Mouse (Mus musculus): ENCODE data around the gene Olfr155. TPM values are rescaled to one million over a fixed set of nuclear protein-coding genes. Genes with fewer than 3 reads are reported as not detected.

Gene Olfr155
- total RNA-seq (2021), result not detected

- no peak for DNase-seq (ENCODE audit: low spot score in 2 of 2)
- intact Hi-C loops (cut with DNase I), result no loop called here
These were observed at the start of gene Olfr155 for GRCm38 (mm10) chr4:43851265-43851664. TSS of gene Olfr155 (plus strand) at chr4:43851565.

DNA sequence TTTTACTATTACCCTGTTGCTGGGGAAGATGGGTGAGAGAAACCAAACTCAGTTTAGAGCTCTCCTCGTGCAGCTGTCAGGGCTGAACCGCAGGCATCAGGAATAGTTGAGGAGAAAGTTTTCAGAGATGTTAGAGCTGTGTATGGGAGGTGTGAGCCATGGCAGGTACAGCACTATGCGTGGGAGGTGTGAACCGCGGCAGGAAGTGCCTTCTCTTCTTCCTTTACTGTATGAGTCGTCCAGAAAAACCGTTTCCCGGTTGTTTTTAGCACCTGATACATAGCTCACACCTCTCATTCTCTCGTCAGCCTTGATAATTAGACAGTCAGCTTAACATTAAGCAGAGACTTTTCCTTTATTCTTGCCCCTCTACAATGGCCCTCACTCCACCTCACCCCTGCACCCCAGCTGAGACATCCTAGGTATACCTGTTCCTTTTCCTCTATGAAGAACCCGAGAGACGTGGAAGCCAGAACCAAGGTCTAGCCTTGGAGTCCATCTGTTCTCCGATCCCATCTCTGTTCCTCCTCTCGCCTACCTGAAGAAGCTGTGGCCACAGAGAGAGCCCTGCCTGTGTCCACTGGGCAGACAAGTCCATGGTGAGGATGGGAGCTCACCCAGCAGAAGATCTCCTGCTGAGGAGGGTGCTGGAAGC lies 28.3 kb upstream of the Olfr155 start:
- intact Hi-C loops (cut with DNase I), result no loop called here
- DNase-seq (ENCODE audit: low spot score in 2 of 2), result no peak

- no peak for DNase-seq (ENCODE audit: low spot score in 2 of 2)
- intact Hi-C loops (cut with DNase I), result no loop called here
These were observed 27.5 kb upstream of the Olfr155 start, which contains the start of gene Olfr156 for GRCm38 (mm10) chr4:43823845-43824337. TSS of gene Olfr156 (minus strand) at chr4:43823895.

- intact Hi-C loops (cut with DNase I), result no loop called here
- DNase-seq (ENCODE audit: low spot score in 2 of 2), result no peak
These were observed 22.6 kb upstream of the Olfr155 start for GRCm38 (mm10) chr4:43828806-43829205.

GRCm38 (mm10) chr4:43832031-43832430 lies 19.3 kb upstream of the Olfr155 start:
- intact Hi-C loops (cut with DNase I), result no loop called here
- DNase-seq (ENCODE audit: low spot score in 2 of 2), result no peak

DNA sequence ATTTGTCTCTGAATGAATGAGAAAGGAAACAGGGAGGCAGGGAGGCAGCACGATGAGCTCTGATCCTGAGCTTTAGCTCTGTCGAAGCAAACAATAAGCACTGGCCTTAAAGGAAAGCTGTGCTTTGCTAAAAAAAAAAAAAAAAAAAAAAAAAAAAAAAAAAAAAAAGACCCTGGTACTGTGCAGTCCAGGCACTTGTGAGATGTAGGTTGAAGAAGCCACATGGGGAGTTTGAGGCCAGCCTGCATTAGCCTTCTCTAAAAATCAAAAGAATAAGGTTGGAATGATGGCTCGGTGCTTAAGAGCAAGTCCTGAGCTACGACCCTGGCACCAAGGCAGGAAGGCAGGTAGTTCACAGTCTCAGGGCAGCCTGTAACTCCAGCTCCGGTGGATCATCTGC lies 17.6 kb upstream of the Olfr155 start:
- no peak for DNase-seq (ENCODE audit: low spot score in 2 of 2)
- intact Hi-C loops (cut with DNase I), result no loop called here

DNA sequence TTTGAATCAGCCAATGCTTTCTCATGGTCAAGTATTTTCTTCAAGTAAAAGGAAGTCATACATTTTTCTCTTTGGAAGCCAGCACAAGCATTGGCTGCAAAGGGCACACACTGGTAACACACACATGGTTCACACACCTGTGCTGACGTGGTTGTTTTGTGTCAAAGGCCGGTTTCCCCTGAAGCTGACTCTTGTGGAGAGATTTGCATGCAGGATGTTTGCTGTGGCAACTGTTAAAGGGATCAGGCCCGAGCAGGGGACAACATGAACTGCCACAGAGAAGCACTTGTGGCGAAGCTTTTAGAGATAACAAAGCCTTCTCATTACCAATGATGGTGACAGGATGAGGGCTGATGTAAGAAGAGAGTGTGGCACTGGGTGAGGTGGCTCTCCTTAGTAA lies 16.6 kb upstream of the Olfr155 start:
- intact Hi-C loops (cut with DNase I), result no loop called here
- DNase-seq (ENCODE audit: low spot score in 2 of 2), result no peak

DNA sequence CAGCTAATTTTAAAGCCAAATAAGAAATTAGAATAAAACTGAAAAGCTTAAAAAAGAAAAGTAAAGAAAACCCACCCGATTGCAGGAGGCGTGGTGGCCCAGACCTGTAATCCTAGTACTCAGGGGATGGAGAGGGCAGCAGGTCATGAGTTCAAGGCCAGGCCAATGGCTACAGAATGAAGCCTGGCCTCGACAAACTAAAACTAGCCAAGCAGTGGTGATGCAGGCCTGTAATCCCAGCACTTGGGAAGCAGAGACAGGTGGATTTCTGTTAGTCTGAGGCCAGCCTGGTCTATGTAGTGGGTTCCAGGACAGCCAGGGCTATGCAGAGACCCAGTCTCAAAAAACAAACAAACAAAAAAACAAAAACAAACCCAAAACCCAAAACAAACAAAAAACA lies 13.0 kb upstream of the Olfr155 start:
- no peak for DNase-seq (ENCODE audit: low spot score in 2 of 2)
- intact Hi-C loops (cut with DNase I), result no loop called here

- no peak for DNase-seq (ENCODE audit: low spot score in 2 of 2)
- intact Hi-C loops (cut with DNase I), result no loop called here
These were observed 11.3 kb upstream of the Olfr155 start, which contains the start of gene Olfr157 for GRCm38 (mm10) chr4:43840101-43840500. TSS of gene Olfr157 (minus strand) at chr4:43840201.

GRCm38 (mm10) chr4:43854101-43854500 lies 2.7 kb downstream of the Olfr155 start:
- intact Hi-C loops (cut with DNase I), result no loop called here
- DNase-seq (ENCODE audit: low spot score in 2 of 2), result no peak

GRCm38 (mm10) chr4:43859886-43860285 lies 8.5 kb downstream of the Olfr155 start:
- intact Hi-C loops (cut with DNase I), result loop anchor here (5.0 kb wide), 2 partner anchors 113 to 233 kb away; no protein-coding TSS in a partner anchor

GRCm38 (mm10) chr4:43860744-43861519 lies 9.6 kb downstream of the Olfr155 start:
- peak; percentile 53 to 57 for DNase-seq (ENCODE audit: low spot score in 2 of 2)
- intact Hi-C loops (cut with DNase I), result loop anchor here (5.0 kb wide), 2 partner anchors 114 to 234 kb away; no protein-coding TSS in a partner anchor

More at GRCm38 (mm10) chr4:43859886-43860285, 8.5 kb downstream of the Olfr155 start:
- no peak for DNase-seq (ENCODE audit: low spot score in 2 of 2)

- no peak for DNase-seq (ENCODE audit: low spot score in 2 of 2)
- intact Hi-C loops (cut with DNase I), result loop anchor here (5.0 kb wide), 2 partner anchors 116 to 236 kb away; no protein-coding TSS in a partner anchor
These were observed 11.9 kb downstream of the Olfr155 start for GRCm38 (mm10) chr4:43863298-43863697.

DNA sequence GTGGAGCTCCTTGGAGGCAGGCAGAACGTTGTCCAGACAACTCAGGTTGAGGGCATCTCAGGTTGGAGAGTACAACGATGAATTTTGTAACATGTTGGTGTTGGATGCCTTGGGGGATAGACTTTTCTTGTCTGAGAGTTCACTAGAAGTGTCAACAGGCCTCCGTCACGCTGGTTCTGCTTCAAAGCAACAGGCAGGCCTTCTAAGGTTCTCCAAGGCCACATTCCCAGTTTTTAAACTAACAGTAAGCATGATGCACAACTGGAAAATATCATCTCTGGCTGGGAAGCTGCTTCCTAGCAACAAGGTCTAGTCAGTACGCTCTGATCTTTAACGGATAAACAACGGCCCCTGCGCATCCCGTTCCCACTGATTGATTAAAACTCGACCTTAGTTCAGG lies 18.5 kb downstream of the Olfr155 start:
- DNase-seq (ENCODE audit: low spot score in 2 of 2), result no peak
- intact Hi-C loops (cut with DNase I), result no loop called here

DNA sequence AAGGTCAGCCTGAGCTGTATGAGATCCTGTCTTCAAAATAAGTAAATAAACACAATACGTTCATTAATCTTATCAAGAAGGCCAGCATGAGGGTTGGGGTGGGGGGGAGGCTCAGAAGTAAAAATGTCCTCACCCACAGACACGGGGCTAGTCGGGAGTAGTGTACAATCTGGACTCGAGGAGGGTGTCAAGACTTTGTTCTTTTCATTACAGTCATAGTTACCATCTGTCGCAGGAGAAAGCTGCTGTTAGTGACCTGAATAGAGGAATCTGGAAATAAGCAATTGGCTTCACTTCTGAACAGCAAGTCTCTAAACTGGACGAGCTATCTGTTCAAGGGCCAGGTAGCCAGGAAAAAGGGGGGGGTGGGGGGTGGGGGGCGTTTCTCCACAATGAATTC lies 23.1 kb downstream of the Olfr155 start:
- intact Hi-C loops (cut with DNase I), result no loop called here
- no peak for DNase-seq (ENCODE audit: low spot score in 2 of 2)

GRCm38 (mm10) chr4:43875160-43875918 lies 24.0 kb downstream of the Olfr155 start, which contains the start of gene Reck:
TSS of gene Reck (plus strand) at chr4:43875530.
- intact Hi-C loops (cut with DNase I), result no loop called here

DNA sequence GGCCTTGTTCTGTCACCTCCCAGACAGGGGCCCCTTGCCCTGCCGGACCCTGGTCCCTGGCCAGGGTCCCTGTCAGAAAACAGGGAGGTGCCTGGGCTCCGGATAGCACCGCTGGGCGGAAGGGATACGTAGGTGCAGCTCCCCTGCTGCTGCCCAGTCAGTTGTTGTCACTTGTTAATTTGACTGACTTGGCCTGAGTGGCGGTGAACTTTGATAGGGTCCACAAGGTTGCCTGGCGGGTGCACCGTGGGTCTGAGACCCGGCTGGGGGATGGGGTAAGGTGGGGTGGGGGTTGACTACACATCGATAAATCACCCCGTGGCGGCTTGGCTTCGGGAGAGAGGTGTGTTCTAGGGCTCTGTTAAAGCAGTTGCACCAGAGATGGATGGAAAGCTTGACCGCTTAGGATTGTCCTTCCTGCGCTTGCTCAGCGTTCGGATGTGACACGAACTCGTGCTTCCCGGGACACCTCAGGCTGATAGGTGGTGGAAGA lies 24.6 kb downstream of the Olfr155 start:
- intact Hi-C loops (cut with DNase I), result no loop called here
- peak in 1 of 2 experiments; percentile 11 for DNase-seq (ENCODE audit: low spot score in 2 of 2)

More at GRCm38 (mm10) chr4:43875160-43875918, 24.0 kb downstream of the Olfr155 start, which contains the start of gene Reck:
- DNase-seq (ENCODE audit: low spot score in 2 of 2), result peak; percentile 79 to 84

- intact Hi-C loops (cut with DNase I), result no loop called here
- no peak for DNase-seq (ENCODE audit: low spot score in 2 of 2)
These were observed 25.9 kb downstream of the Olfr155 start for GRCm38 (mm10) chr4:43877230-43877629.

DNA sequence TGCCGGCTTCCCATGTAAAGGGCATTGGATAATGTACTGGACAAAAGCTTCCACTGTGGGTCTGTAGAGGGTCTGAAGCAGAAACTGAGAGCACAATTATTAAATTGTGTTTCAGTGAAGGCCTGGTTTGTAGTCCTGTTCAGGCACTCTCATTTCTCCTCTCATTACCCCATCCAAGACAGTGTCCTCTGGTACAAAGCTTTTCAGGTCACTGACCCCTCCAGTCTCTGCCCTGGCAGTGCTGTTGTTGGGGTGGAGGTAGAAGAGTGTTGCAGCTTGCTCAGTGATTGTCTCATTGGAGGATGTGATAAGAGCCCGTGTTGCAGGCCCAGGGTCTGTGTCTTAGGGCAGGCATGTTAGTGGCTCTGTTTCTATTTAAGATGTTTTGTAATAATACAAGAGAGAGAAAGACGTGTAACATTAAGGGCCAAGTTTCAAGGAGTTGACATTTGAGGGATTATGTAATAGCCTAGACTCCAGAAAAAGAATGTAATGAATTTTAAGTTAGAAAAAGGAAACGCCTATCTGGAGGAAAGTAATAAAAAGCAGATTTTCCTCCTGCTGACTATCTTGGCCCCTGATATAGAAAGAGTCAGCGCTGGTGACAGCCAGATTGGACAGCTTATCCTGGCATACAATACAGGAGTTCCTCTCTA lies 26.9 kb downstream of the Olfr155 start:
- intact Hi-C loops (cut with DNase I), result no loop called here
- no peak for DNase-seq (ENCODE audit: low spot score in 2 of 2)

All from left cerebral cortex, postnatal 36 days (tissue).